Mouse (Mus musculus) adrenal gland, postnatal 4 days (tissue): ENCODE data around the gene Hist1h2bk. TPM values are rescaled to one million over a fixed set of nuclear protein-coding genes. Genes with fewer than 3 reads are reported as not detected.

Source experiments
- DNase-seq, 2 experiments: peaks; one replicate each; pipeline ENCODE4 v3.0.0; 2021 to 2022; ENCODE audit warnings: low spot score in 2 of 2, mixed read lengths in 2 of 2
- total RNA-seq, 2 experiments: library from RNA; stranded (reverse); gene quantifications; 2 replicates each; pipeline ENCODE4 v1.2.3; 2021

The Hist1h2bk gene
- total RNA-seq, 2 experiments from 2014 or later: 500 to 615 TPM

DNA sequence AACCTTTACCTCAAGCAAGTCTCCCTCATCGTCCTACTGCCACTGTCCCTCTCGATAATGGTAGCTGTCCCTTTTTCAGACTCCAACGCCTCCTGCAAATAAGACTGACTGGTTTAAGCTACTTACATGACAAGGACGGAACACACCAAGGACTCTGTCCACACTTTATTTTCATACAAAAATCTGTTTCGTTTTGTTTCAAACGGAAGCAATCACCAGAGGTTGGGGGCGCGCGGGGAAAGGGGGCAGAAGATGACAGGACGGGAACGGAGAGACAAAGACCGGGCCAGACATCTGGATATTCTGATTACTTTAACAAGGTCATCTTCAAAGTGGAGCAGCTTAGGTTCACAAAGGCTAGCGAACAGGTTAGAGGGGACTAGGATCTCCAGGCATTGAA, 22.0 kb upstream of the Hist1h2bk start:
- DNase-seq: no peak

DNA sequence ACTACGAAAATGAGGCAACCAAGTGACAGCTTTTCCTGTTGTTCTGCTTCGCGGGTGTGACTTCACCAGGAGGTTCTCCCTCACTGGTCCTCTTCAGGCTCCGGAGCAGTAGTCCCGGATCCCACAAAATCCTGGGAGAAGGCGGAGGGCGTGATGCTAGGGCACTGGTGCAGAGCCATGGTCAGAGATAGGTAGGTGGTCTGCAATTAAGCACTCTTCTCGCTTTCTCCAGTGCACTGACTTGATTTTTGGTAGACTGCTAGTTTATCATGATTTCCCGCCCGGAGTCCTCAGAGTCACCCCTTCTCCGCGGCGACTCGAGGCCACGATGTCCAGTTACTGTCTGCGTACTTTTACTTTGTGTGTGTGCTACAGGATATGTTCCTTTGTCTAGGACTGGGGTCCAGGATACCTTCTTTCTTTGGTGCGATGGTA, 21.2 kb upstream of the Hist1h2bk start:
- DNase-seq: no peak

DNA sequence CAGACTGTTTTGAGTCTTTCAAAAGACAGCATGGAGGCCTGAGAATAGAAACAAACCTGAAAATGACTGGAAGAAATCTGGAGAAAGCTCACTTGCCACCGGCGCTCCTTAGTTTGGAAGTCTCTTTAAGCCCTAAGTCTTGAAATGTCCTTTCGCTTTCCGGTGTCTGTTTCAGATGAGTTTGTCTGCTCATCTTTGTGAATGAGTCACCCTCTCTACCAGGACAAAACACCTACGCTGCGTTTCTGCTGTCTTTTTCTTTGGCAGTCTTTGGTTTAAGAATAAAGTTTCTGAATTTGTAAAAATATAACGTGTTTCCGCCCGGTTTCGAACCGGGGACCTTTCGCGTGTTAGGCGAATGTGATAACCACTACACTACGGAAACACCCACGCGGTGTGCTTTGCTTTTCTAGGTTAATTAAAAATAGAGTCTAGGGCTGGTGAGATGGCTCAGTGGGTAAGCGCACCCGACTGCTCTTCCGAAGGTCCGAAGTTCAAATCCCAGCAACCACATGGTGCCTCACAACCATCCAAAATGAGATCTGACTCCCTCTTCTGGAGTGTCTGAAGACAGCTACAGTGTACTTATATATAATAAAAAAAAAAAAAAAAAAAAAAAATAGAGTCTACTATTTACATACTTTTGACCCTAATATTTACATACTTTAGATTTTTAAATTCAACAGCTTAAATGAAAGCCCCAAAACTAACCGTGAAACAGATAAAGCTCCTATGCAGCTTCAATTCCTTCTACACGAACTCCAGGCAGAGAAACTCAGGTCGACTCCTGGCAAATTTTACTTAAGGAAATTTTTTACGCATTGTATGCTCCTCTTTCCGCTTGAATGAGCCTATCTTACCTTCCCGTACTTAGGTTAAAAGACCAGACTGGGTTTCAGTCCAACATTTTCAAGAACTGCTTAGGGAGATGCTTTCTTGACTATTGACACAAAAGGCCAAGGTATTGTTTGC, 19.9 kb upstream of the Hist1h2bk start:
- DNase-seq: peak; percentile 18 to 49

DNA sequence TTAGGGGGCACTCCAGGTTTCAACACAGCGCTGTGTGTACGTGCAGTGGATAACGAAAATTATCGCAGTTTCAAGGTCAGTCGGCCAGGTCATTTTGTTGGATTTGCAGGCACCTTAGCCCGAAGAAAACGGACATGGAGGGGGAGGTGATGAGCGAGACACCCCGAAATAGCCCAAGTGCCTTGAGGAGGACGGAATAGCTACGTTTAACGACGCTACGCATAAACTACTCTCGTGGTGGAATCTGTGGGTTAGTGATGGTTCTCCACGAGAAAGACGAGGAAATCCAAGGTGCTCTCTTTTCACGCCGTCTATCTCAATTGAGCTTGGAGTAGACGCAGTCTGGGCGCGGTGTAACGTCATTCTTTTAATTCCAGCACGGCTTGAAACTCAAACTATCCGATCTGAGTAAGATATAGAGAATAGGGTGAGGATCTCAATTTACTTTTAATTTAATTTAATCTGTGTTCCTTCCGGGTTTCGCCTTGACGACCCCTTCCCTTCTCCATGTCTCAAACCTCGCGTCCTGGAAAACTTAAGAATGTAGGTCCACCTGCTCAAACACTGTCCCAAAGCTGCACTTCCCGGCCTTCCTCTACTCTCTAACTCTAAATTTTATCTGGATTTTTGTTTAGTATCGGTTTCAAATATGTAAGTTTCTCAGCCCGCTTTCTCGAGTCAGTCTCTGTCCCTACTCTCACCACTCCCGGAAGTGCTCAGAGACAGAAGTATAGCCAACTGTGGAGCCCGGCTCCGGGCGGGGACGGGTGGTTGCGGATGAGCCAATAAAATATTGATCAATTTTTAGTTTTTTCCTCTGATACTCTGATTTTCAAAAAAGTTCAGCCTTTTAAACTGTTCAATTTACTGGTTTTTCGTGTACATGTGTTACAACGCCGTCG, 15.5 kb upstream of the Hist1h2bk start:
- DNase-seq: no peak

DNA sequence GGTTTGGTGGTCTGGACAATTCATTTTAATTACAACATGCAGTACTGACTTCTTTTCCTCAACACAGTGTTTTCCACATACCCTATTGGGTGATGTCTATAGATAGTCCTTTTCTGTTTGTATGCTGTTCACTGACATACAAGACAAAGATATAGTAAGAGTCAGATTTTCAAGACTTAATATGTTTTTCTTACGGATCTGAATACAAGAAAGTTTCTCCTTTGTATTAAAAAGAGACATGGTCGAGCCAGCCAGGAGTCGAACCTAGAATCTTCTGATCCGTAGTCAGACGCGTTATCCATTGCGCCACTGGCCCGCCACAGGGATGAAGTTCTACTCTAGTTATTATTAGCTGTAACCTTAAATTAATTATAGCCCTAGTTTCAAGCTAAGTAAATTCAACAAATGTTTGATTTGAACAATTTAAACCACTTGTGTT, 14.8 kb upstream of the Hist1h2bk start:
- peak in 1 of 2 experiments; percentile 21 for DNase-seq

DNA sequence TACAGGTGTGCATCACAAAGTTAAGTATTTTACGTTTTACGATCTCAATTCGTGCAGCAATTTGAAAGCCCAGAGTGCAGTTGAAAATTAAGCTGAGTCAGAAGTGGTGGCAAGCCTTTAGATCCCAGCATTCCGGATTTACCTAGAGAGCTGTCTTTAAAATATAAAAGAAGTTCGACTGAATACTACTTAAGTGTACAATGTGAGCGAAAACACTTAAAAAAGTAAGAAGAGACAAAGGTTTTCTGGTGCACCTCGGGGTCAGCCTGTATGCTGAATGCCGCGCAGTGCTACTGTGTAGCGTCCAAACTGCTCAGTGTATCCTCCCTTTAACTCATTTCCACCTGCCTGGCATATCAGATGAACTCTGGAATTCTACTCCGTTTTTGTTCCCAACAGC, 14.1 kb upstream of the Hist1h2bk start:
- DNase-seq: no peak

DNA sequence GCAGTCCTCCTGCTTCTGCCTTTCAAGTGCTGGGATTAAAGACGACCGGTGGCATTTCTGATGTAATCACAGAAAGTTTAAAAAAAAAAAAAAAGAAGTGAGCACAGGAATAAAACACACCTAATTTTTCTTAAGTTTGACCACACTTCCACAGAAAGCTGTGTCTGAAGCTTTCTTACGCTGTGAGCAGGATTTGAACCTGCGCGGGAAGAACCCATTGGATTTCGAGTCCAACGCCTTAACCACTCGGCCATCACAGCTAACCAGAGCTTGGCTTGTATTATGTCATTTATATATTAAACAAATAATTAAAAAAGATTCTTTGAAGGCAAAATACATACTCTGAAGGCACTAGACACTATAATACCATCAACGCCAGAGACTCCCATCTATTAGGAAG, 13.4 kb upstream of the Hist1h2bk start:
- DNase-seq: peak; percentile 50 to 51

DNA sequence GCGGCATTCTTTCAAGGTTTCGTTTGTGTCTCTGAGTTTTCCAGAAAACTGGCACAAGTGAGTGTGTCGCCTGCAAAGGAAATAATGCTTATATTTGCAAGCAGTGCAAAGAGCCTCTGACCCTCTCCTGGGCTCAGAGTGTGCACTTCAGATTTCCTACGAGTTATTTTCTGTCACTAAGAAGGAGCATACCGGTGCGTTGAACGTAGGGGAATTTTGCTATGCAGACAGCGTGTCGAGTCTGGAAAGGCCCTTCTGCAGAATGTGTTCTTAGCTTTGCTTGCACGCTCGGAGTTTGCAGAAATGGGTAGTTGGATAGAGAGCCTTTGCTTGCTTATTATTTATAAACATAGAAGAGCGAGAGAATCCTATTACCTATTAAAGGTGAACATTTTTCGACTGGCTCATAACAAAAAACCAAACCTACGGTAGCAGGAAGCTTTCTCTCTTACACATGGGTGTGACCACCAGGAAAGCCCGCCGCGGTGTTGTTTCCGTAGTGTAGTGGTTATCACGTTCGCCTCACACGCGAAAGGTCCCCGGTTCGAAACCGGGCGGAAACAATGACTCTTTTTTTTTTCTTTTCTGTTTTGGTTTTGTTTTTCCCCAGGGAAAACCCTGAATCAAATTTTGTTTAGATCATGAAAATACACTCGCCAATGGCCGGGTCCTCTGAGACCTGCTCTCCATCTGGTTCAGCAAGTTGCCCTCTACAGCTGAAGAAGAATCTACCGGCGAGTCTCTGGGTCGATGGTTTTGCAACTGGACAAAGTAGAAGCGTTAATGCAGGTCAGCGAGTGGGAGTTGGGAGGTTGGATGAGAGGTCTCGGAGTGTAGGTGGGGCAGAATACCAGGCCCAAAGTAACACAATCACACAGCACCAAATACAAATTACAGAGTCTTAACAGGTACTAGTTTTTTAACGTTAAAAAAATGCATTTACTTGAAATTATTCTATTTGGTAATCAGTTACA, 9.3 kb upstream of the Hist1h2bk start:
- peak; percentile 75 to 81 for DNase-seq

DNA sequence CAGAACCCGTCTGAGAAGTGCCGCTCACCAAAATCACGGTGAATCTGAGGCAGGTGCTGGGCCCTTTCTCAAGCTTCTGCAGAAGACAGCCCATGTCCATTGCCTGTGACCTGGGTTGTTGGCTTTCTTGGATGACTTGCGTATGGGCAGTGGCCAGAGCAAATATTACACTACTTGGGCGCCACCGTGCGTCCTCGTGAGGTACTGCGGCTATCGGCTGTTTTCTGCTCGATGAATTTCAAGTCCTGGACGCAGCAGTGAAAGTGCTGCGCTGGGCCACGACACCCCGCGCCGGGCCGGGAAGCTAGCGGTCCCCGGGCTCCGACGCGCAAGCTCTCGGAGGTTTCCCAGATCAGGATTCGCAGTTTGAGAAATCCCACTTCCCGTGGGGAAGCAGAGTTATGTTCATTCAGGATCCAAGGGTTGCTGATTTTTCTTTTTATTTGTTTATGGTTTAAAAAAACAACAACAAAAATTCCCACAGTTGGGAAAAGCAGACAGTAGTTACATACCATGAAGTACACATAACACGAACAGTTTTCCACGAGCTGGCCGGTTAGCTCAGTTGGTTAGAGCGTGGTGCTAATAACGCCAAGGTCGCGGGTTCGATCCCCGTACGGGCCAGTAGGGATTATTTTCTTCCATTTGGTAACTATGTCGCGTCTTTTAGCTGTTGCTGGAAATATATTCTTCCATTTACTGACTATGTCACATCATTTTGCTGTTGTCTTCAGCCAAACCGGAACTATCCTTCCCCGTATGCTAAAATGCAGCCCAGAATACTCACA, 6.8 kb upstream of the Hist1h2bk start:
- DNase-seq: peak; percentile 87 to 92

DNA sequence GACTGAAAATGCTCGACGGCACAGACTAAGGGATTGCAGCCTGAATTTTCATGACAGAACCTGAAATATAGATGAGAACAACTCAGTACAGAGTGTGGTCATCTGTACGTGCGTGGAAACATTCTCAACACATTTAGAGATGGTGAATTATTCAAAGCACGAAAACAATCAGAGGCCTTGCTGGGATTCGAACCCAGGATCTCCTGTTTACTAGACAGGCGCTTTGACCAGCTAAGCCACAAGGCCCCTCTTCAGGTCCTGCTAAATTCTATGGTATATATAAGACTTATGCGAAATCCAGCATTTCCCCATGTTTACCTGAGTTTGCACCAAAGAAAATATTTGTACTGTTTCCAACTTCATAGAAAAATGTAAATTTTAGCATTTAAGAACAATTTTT, 5.7 kb upstream of the Hist1h2bk start:
- DNase-seq: no peak

DNA sequence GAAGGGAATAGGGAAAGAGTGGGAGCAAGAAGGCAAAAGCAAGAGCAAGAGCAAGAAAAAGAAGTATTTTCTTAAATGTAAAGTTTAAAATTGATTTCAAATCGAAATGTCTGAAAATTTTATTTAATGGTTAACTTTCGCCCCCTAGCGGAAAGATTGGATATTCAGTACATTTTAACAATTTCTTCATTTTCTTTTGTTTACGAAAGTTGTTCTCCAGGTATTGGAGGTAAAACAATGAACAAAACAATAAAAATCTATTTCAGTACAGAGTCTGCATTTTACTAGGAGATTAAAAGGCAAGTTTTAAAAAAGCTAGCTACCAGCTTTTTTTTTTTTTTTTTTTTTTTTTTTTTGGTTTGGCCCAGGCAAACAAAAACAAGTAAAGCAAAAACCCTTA, 5.2 kb upstream of the Hist1h2bk start:
- no peak for DNase-seq

DNA sequence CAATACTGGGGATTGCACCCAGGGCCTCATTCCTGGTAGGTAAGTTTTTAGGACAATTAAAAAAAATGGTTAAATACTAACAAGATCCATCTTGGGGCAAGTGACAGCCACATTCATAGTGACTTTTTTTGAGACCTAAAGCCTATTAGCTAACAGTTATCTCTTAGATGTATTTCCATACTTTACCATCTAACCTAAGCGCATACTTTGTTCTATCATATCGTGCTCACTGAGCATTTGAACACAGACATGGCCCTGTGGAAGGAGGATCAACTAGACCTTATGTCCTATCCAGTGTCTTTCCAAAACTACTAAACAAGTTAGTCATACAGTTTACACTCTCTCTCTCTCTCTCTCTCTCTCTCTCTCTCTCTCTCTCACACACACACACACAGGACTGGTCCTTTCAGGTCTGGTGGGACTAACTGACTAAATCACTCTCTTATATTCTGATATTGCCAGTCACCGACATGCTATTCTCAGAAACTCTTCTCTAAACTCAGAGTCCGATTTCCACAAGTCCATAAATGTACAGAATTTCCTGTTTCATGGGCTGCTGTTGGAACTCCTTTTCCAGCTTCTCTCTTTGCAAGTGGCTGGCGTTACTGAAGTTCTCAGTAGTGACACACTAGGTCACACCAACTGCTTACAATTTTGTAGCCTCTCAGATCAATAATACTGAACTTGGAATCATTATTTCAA, 1.8 kb upstream of the Hist1h2bk start:
- DNase-seq: no peak

DNA sequence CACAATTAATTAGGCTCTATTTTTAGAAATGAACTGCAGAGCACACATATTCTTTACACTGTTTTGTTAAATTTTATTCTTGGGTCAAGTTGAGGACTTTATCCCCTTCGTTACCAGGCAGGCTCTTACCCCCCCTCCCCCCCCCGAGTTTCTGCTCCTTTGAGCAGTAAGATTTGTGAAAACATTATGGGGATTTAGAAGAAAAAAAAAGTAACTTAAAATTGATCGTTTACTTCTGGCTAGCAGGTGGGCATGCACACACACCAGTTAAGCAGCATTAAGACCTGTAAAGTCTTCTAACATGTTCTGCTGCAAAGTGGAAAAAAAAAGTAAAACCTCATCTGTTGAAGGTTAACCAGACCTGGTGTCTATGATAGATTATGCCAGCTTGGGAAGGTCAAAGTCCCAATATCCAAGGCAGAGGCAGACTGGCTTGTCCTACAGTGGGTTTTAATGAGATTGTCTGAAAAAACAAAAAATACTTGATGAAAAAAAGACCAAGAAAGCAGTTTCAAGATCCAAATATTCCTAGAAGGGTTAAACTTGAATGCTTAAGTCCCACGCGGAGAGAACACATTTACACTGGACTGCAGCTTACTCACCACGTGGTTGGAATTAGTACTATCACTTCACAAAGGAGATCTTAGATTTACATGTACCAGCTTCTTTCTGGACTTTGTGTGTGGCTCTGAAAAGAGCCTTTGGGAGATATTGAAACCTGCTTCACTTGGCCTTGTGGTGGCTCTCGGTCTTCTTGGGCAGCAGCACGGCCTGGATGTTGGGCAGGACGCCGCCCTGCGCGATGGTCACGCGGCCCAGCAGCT, 1.0 kb upstream of the Hist1h2bk start:
- DNase-seq: no peak

DNA sequence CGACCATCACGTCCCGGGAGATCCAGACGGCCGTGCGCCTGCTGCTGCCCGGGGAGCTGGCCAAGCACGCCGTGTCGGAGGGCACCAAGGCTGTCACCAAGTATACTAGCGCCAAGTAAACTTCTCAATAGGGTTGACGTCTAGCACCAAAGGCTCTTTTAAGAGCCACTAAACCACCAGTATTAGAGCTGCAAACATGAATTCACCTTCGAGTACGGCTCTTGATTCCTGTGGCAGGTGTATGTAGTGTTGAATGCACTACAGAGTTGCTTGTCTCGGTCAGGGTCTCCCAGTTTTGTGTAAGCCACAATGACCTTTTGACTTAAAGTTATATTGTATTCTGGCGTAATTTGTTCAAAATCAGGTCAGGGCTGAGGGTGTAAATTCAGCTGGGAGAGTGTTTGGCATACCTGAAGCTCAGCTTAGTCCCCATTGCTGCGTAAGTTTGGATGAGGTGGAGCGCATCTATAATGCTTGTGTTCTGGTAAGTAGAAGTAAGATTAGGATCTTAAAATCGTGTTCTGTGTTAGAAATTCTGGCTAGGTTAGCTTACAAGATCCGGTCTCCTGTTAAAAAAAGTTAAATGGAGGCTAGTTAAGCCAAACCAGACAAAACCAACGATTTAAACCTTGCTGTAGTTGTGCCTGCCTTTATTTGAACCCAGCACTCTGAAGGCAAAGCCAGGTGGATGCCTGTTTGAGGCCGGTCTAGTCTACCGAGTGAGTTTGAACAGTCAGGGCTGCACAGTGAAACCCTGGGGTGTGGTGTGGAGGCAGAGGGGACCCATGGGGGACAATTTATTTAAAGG, 683 bp downstream of the Hist1h2bk start:
- DNase-seq: no peak

DNA sequence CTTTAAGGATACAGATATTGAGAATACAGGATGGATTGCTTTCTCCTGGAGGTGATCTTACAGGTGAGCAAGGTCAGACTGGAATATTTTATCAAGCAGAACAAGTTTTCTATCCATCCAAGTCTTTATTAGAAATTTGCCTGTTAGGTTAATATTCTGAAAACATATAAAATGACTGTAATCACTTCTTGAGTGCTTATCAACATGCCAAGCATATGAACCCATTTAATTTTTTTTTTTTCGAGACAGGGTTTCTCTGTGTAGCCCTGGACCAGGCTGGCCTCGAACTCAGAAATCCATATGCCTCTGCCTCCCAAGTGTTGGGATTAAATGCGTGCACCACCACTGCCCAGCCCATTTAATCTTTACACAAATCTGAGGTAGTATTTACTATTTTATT, 1.3 kb downstream of the Hist1h2bk start:
- no peak for DNase-seq

DNA sequence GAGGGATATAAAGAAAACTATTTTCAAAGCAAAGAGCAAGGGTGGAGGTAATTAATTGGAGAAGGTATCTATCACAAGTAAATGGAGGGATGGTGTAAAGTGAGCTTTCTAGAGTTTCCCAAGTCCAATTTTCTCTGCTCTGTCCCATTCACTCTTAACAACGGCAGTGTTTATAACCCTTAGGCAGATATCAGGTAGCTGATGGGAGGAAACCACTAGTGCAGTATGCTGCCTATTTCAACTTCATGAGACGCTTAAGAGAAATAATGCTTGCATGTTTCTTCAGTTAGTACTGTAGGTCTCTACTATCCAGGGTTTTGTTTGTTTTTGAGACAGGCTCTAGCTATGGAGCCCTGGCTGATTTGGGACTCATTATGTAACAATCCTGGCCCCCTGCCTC, 1.7 kb downstream of the Hist1h2bk start:
- no peak for DNase-seq

DNA sequence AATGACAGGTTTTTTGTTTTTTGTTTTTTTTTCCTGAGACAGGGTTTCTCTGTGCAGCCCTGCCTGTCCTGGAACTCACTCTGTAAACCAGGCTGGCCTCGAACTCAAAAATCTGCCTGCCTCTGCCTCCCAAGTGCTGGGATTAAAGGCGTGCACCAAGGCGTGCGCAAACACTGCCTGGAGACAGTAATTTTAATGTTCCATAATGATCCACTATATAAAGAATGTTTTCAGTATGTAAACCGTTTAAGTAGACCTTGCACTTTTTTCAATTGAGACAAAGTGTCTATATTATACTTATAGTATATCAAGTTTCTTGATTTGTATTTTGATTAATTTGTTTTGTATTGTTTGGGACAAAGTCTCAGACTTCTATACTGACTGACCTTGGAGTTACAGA, 3.7 kb downstream of the Hist1h2bk start:
- no peak for DNase-seq
